Mouse (Mus musculus): ENCODE measurements around the gene Plekhg2. TPM values are rescaled to one million over a fixed set of nuclear protein-coding genes. Genes with fewer than 3 reads are reported as not detected.

The Plekhg2 gene
- polyA plus RNA-seq, 1 experiment, result 66.4 TPM

DNA sequence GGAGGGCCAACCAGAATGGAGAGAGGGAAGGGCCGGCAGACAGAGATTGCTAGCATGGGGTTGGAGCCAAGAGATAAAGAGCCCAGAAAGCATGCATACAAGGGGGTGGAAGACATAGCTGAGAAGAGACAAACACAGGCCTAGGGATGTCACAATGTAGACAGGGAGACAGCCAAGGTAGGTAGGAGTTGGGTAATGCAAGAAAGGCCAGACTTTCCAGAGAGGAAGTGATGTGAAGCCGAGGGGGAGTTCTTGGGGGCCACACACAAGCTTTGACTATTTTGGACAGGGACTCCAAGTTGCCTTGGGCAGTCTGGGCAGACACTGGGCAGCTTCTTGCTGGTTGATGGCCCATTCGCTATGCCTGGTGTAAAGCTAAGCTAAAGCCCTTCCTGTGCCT is 29.5 kb upstream of the Plekhg2 start:
- Histone ChIP-seq H3K4me1 (ENCODE audit: control insufficient read depth, insufficient read depth, insufficient read length) (no peaks in the 10 kb centered on the region), H3K27ac (ENCODE audit: insufficient read depth, low read length) (no peak overlapping the region), H3K27me3 (ENCODE audit: control insufficient read depth, insufficient read depth, low read length) (no peaks in the 10 kb centered on the region), H3K4me3 (ENCODE audit: extremely low read depth, insufficient read depth, insufficient read length) (no peak overlapping the region), H3K36me3 (ENCODE audit: control insufficient read depth, insufficient read depth, low read length) (peaks cover 49% of the 10 kb centered on the region)
- 83% methylated on average over 3 of the region's 3 CpGs for WGBS
- TF ChIP-seq POLR2A (IDR thresholded peaks at IDR 0.05; ENCODE audit: low read depth, low read length), result no peak
- TF ChIP-seq CTCF (IDR thresholded peaks at IDR 0.05; ENCODE audit: extremely low read depth, insufficient read depth, insufficient read length, insufficient replicate concordance), result no peak
- DNase-seq (ENCODE audit: low read depth in 1 of 2, low spot score in 2 of 2), result no peak

DNA sequence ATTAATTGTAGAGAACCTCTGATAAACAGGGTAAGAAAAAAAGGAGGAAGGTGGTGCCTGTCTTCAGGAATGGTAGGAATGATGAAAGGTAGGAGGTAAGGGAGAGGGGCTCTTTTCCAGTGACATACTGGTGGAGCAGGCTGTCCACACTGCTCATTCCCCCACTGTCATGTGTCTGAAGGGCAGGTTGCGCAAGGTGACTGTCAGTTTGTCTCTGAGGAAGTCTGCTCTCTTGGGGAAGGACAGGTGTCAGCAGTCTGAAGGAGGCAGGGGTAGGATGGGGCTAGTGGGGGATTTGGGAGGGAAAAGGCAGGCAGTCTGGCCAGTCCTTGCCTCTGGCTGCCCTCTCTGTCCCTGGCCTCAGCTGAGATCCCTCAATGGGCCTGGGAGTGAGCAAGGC is 28.6 kb upstream of the Plekhg2 start:
- Histone ChIP-seq H3K4me3 (ENCODE audit: extremely low read depth, insufficient read depth, insufficient read length) (no peak overlapping the region), H3K36me3 (ENCODE audit: control insufficient read depth, insufficient read depth, low read length) (peaks cover 44% of the 10 kb centered on the region), H3K27me3 (ENCODE audit: control insufficient read depth, insufficient read depth, low read length) (no peaks in the 10 kb centered on the region), H3K27ac (ENCODE audit: insufficient read depth, low read length) (no peak overlapping the region), H3K4me1 (ENCODE audit: control insufficient read depth, insufficient read depth, insufficient read length) (no peaks in the 10 kb centered on the region)
- 97% methylated on average over 1 of the region's 1 CpGs for WGBS
- no peak for TF ChIP-seq CTCF (IDR thresholded peaks at IDR 0.05; ENCODE audit: extremely low read depth, insufficient read depth, insufficient read length, insufficient replicate concordance)
- no peak for TF ChIP-seq POLR2A (IDR thresholded peaks at IDR 0.05; ENCODE audit: low read depth, low read length)
- DNase-seq (ENCODE audit: low read depth in 1 of 2, low spot score in 2 of 2), result no peak

DNA sequence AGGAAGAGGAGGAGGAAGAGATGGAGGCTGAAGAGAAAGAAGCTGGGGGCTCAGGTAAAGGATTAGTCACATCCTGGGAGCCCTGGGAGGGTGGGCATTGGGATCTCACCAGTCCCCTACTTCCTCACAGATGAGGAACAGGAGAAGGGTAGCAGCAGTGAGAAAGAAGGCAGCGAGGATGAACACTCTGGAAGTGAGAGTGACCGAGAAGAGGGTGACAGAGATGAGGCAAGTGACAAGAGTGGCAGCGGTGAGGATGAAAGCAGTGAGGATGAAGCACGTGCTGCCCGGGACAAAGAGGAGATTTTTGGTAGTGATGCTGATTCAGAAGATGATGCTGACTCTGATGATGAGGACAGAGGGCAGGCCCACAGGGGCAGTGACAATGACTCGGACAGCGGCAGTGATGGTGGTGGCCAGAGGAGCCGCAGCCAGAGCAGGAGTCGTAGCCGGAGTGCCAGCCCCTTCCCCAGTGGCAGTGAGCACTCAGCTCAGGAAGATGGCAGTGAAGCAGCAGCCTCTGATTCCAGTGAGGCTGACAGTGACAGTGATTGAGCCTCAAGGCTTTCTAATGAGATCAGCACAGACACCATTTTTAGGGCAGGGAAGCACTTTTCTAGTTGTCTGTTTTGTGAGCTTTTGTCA is 26.4 kb upstream of the Plekhg2 start:
- Histone ChIP-seq H3K4me3 (ENCODE audit: extremely low read depth, insufficient read depth, insufficient read length) (no peak overlapping the region), H3K27ac (ENCODE audit: insufficient read depth, low read length) (no peak overlapping the region), H3K27me3 (ENCODE audit: control insufficient read depth, insufficient read depth, low read length) (no peaks in the 10 kb centered on the region), H3K36me3 (ENCODE audit: control insufficient read depth, insufficient read depth, low read length) (peaks cover 43% of the 10 kb centered on the region), H3K4me1 (ENCODE audit: control insufficient read depth, insufficient read depth, insufficient read length) (no peaks in the 10 kb centered on the region)
- TF ChIP-seq POLR2A (IDR thresholded peaks at IDR 0.05; ENCODE audit: low read depth, low read length), result no peak
- 94% methylated on average over 10 of the region's 10 CpGs for WGBS
- no peak for DNase-seq (ENCODE audit: low read depth in 1 of 2, low spot score in 2 of 2)

DNA sequence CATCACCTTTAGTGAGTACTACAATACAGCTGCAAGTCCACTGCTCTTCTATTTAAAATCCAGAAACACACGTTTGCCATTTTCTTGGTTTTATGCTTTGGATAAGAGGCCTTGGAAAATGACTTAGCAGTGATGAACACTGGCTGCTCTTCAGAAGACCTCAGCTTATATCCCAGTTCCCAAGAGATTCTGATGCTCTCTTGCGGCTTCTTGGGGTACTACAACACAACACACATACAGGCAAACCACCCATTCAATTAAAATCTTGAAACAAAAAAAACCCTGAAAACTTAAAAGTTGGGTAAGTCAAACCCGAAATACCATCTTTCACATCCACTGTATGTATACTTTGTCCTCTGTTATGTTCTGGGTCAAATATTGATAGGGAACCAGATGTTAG is 25.6 kb upstream of the Plekhg2 start:
- Histone ChIP-seq H3K4me1 (ENCODE audit: control insufficient read depth, insufficient read depth, insufficient read length) (no peaks in the 10 kb centered on the region; the same call in 1 of the 2 replicates), H3K4me3 (ENCODE audit: extremely low read depth, insufficient read depth, insufficient read length) (no peak overlapping the region), H3K27ac (ENCODE audit: insufficient read depth, low read length) (no peak overlapping the region), H3K36me3 (ENCODE audit: control insufficient read depth, insufficient read depth, low read length) (peaks cover 36% of the 10 kb centered on the region), H3K27me3 (ENCODE audit: control insufficient read depth, insufficient read depth, low read length) (no peaks in the 10 kb centered on the region)
- 71% methylated on average over 3 of the region's 3 CpGs for WGBS
- TF ChIP-seq CTCF (IDR thresholded peaks at IDR 0.05; ENCODE audit: extremely low read depth, insufficient read depth, insufficient read length, insufficient replicate concordance) (no peak), POLR2A (IDR thresholded peaks at IDR 0.05; ENCODE audit: low read depth, low read length) (no peak)
- peak in 1 of 2 experiments; percentile 40 for DNase-seq (ENCODE audit: low read depth in 1 of 2, low spot score in 2 of 2)

DNA sequence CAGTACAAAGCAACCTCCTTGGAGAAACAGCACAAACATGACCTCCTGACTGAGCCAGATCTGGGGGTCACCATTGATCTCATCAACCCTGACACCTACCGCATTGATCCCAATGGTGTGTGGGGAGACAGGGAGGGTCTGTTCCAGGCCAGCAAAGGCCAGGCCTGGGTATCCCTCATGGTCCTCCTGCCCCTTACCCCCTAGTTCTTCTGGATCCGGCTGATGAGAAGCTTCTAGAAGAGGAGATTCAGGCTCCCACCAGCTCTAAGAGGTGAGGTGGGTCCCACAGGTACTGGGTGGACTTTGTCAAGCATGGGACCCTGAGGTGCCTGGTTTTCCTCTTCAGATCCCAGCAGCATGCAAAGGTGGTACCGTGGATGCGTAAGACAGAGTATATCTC is 23.0 kb upstream of the Plekhg2 start:
- no peak for TF ChIP-seq CTCF (IDR thresholded peaks at IDR 0.05; ENCODE audit: extremely low read depth, insufficient read depth, insufficient read length, insufficient replicate concordance)
- TF ChIP-seq POLR2A (IDR thresholded peaks at IDR 0.05; ENCODE audit: low read depth, low read length), result no peak
- peaks cover 4% of the 10 kb centered on the region; the same call in 1 of the 2 replicates for H3K4me1 ChIP-seq (ENCODE audit: control insufficient read depth, insufficient read depth, insufficient read length)
- no peak overlapping the region for H3K27ac ChIP-seq (ENCODE audit: insufficient read depth, low read length)
- H3K27me3 ChIP-seq (ENCODE audit: control insufficient read depth, insufficient read depth, low read length), result no peaks in the 10 kb centered on the region
- no peak overlapping the region for H3K4me3 ChIP-seq (ENCODE audit: extremely low read depth, insufficient read depth, insufficient read length)
- H3K36me3 ChIP-seq (ENCODE audit: control insufficient read depth, insufficient read depth, low read length), result peaks cover 31% of the 10 kb centered on the region
- 94% methylated on average over 4 of the region's 4 CpGs for WGBS
- no peak for DNase-seq (ENCODE audit: low read depth in 1 of 2, low spot score in 2 of 2)

DNA sequence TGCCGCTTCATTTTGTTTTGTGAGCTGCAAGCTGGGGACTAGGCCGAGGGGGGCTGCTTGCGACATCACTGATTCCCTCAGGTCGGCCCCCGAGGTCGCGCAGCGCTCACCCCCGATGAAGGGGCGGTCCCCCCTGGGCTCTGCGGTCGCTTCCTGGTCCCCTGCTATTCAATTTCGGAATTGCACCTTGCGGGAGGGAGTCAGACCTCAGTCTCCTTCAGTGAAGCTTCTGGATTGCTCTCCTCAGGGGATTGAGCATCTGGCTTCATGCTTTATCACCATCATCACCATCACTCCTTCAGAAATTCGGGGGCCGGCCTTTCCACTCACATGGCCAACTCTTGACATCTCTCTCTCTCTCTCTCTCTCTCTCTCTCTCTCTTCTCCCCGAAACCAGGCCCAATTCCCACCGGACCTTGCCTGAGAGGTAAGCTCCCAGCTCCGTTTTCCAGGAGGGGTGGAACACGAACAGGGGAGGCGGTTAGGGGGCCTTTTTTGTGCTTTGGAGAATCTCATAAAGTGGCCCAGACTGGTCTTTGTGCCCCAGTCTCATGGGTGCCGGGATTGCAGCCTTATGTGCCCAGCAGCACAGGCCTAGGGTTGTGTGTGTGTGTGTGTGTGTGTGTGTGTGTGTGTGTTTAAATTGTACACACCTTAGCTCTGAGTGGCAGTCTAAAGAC is 21.0 kb upstream of the Plekhg2 start:
- no peak for TF ChIP-seq POLR2A (IDR thresholded peaks at IDR 0.05; ENCODE audit: low read depth, low read length)
- no peak for TF ChIP-seq CTCF (IDR thresholded peaks at IDR 0.05; ENCODE audit: extremely low read depth, insufficient read depth, insufficient read length, insufficient replicate concordance)
- H3K36me3 ChIP-seq (ENCODE audit: control insufficient read depth, insufficient read depth, low read length), result peaks cover 21% of the 10 kb centered on the region
- no peak for DNase-seq (ENCODE audit: low read depth in 1 of 2, low spot score in 2 of 2)
- H3K4me3 ChIP-seq (ENCODE audit: extremely low read depth, insufficient read depth, insufficient read length), result peak overlapping the region; percentile 76
- H3K27me3 ChIP-seq (ENCODE audit: control insufficient read depth, insufficient read depth, low read length), result no peaks in the 10 kb centered on the region
- peak overlapping the region; percentile 63 for H3K27ac ChIP-seq (ENCODE audit: insufficient read depth, low read length)
- peaks cover 4% of the 10 kb centered on the region; the same call in 1 of the 2 replicates for H3K4me1 ChIP-seq (ENCODE audit: control insufficient read depth, insufficient read depth, insufficient read length)
- WGBS, result 7% methylated on average over 22 of the region's 22 CpGs
